Mouse (Mus musculus) Muller cell, postnatal 12 days (primary cell): Measurements from ENCODE around the gene Ptpn3.

Experiments used
- DNase-seq: peaks from one replicate; pipeline ENCODE4 v3.0.0-alpha.2; 2015; ENCODE audit errors: inconsistent ontology term

Ptpn3 gene

GRCm38 (mm10) chr4:57168680-57169079 lies 133.0 kb downstream of the Ptpn3 start:
- no peak for DNase-seq

GRCm38 (mm10) chr4:57168277-57168676 lies 133.4 kb downstream of the Ptpn3 start:
- DNase-seq, result no peak

DNA sequence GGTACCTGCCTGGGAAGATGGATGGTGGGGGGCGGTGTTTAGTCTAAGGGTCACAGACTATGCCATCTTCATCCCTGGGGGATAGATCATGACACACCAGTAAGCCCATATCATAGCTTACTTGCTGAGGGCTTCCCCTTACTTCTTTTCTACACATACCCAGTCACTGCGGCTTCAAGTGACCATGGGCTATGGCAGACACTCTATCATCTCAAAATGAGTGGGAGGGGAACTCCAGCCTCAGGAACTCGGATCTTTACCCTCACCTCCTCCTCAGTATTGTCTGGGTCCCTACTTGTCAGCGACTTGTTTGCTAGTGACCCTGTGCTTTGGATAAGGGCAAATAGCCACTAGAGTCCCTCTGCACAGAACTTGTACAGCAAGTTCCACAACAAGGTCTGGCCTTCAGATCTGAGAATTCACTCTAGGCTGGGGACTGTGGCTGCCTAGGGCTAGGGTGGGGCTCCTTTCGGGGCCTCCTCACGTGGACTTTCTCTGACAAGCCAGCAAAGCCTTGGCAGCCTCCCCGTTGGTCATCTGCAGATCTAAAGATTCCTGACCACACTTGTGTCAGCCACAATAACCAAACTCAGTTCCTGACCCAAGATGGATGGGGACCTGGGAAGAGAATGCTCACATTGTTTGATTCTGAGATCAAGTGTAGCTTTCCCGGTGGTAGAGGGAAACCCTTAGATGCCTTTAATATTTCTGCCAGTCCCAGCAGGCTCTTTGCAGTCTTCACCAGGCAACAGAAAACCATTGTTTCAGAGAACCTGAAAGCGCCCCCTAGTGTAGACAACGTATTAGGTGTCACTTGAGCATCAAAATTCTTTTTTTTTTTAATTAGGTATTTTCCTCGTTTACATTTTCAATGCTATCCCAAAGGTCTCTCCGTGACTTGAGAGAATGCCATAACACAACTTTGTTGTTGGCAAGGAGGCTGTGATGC lies 134.4 kb downstream of the Ptpn3 start:
- DNase-seq, result peak; percentile 75

DNA sequence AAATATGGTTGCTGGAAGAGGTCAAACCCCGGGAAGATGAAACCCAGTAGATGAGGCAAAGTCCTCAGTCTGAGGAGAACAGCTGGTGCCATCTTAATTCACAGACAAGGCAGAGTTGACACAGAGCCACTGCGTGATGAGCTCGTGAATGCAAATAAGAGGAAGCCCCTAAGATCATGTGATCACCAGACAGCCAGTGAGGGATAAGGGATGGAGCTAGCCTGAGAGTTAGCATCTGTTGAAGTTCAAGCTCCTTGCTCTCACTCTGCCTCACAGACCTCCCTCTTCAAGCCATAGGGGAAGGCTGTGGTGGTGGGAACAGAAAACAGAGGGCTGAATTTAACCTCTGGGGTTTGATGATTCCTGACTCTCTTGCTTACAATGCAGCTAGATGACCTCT lies 136.0 kb downstream of the Ptpn3 start:
- no peak for DNase-seq

- DNase-seq, result no peak
These were observed 136.9 kb downstream of the Ptpn3 start for GRCm38 (mm10) chr4:57164578-57165210.

- DNase-seq, result peak; percentile 73
These were observed 138.6 kb downstream of the Ptpn3 start for GRCm38 (mm10) chr4:57162789-57163722.

- DNase-seq, result no peak
These were observed 141.1 kb downstream of the Ptpn3 start for GRCm38 (mm10) chr4:57160571-57160970.

DNA sequence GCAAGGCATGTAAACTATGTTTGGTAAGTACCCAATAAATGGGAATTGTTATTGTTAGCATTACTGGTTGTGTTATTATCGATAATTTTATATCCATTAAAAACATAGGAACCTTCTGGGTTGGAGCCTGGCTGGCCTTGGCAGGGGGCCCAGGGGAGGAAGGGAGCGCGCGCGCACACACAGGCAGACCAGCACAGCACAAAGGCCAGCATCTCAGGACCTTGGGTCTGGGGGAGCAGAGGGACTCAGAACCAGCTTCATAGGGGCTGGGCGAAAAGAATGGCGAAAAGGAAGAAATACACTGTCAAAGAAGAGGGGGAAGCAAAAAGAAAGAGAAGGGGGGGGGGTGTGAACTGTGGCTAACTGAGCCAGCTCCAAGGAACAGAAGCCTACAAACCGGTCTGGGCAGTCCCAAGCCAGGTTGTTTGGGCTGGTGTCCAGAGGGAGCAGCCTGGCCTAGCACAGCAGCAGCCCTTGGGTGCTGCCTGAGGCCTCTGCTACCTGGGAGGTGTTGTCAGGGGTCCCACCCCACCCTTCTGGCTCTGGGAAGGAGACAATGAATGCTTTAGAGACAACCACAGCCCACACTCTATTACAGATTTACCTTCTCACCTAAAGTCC lies 145.0 kb downstream of the Ptpn3 start:
- no peak for DNase-seq

GRCm38 (mm10) chr4:57153838-57154237 lies 147.8 kb downstream of the Ptpn3 start:
- no peak for DNase-seq

DNA sequence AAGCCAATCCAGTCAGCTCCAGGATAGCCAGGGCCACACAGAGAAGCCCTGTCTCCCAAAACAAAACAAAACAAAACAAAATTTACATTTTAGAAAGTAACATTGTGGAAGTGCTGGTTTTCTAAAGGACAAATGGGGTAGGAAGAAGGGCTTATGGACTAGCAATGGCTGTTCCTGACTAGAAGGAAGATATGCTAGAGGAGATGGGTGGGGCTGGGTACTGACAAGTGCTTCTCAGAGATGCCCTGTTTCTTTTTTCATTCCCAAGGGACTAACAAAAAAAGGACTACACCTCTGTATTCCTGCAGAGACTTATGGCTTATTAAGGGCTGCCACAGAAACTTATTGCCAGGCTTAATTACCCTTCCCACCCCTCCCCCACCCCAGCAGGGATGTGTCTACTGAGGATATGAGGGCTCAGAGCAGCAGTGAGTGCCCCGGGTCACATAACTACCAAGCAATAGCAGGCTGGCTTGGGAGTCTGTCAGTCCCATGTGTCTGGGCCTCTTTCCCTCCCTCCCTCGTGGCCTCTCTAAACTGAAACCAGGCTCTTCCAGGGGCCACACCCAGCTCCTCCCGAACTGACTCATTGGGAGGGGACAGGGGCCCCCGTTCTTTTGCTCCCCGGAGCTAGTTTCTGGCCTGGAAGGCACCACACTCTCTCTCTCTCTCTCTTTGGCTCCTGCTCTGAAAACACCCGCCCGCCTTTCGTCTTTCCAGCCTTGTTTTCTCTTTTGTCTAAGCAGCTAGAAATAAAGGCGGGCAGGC lies 148.4 kb downstream of the Ptpn3 start:
- DNase-seq, result peak; percentile 81

GRCm38 (mm10) chr4:57148182-57148581 lies 153.5 kb downstream of the Ptpn3 start:
- DNase-seq, result no peak

- peak; percentile 77 for DNase-seq
These were observed 158.4 kb downstream of the Ptpn3 start, which contains the start of gene Epb41l4b for GRCm38 (mm10) chr4:57143026-57143937. Epb41l4b (minus strand) TSS chr4:57143437.

GRCm38 (mm10) chr4:57142374-57143025 lies 159.1 kb downstream of the Ptpn3 start:
- DNase-seq, result peak; percentile 45

DNA sequence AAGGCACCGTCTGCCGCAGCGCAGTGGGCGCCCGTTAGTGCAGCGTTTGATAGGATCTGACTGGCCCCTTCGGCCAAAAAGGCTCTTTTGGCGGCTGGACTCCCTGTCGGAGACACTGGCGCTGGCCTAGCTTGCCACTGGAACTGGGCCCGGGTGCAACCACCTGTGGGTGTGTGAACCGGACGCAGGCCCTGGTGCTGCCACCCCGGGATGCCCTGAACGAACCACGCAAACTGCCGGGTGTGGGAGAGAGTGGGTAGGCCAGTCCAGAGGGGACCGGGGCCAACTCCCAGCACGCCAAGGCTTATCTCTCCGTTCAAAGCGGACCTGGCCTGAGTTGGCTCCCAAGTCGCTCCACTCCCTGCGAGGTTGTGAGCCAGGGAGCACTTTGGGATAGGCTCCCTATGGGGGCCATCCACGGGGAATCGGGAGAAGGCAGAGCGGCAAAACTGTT lies 159.7 kb downstream of the Ptpn3 start:
- DNase-seq, result peak; percentile 70

GRCm38 (mm10) chr4:57140992-57141717 lies 160.5 kb downstream of the Ptpn3 start:
- peak; percentile 40 for DNase-seq
